Mouse (Mus musculus): Measurements from ENCODE around the gene Cox11.

GRCm38 (mm10) chr11:90694206-90694605 is 56.2 kb downstream of the Cox11 start:
- TF ChIP-seq CTCF (IDR thresholded peaks at IDR 0.05; ENCODE audit: borderline replicate concordance, insufficient read depth, low read depth, low read length) = no peak
- no peak for TF ChIP-seq POLR2A (IDR thresholded peaks at IDR 0.05; ENCODE audit: borderline replicate concordance, insufficient read depth, low read length)

All from cerebellum, adult 2 months (tissue).